Mouse (Mus musculus): Measurements from ENCODE around the gene Il6ra.

Il6ra gene

DNA sequence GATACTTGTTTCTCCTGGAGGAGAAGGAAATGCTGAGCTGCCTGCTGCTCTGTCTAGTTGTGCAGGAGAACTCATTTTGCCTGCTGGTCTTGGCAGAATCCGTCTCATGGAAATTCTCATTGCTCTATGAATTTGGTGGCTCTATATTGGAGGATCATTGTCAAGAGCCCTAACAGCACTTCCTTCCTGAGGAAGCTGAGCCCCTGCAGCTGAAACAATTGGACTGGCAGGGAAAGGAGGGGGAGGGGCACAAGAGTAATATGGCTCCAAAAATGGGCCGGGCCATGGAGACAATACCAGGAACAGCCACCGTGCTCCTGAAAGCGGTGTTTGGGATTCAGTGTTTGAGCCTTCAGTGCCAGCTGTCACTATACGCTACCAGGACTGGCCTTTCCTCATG is 59.2 kb downstream of the Il6ra start:
- DNase-seq (ENCODE audit: low read depth, low spot score): no peak

DNA sequence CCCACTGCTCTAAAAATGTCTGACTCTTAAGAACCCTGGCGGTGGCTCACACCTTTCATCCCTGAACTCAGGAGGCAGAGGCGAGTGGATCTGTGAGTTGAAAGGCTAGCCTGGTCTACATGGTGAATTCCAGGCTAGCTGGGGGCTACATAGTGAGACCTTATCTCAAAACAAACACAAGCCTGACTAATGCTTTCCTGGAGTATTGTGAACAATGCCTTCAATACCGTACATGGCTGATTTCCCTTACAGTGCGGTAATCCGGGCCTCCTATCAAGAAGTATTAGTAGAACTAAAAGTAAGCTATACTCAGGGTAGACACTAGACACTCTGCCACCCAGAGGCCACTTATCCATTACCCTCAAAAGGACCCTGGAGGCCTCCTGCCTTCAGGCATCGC is 64.9 kb downstream of the Il6ra start:
- DNase-seq (ENCODE audit: low read depth, low spot score): no peak

DNA sequence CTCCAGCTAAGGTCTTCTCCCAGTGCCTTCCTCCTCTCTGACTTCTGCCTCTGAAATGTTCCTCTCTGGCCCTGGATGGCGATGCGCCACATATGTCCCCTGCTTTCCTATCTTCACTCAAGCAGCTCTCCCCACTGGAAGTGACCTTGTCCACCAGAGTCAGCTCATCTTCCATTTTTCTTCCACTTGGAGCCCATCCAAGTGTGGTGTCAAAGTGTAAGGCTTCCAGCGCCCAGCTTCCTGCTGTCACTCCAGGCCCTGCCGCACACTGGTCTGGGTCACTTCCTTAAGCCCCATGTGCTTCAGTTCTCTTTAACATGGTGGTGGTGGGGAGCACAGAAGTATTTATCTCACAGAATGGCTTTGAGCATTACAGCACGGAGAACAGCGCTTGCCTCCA is 65.4 kb downstream of the Il6ra start:
- DNase-seq (ENCODE audit: low read depth, low spot score): no peak

DNA sequence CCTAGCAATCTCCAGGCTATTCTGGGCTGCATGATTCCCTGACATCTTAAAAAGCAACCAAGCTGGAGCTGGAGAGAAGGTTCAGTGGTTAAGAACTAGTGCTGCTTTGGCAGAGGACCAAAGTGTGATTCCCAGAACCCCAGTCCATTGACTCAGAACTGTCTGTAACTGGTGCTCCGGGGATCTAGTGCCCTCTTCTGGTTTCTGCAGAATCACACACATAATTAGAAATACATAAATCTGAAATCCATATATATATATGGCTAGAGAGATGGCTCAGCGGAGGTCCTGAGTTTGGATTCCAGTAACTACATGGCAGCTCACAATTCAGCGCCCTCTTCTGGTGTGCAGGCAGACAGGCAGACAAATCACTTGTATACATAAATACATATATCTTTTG is 65.9 kb downstream of the Il6ra start:
- DNase-seq (ENCODE audit: low read depth, low spot score): no peak

DNA sequence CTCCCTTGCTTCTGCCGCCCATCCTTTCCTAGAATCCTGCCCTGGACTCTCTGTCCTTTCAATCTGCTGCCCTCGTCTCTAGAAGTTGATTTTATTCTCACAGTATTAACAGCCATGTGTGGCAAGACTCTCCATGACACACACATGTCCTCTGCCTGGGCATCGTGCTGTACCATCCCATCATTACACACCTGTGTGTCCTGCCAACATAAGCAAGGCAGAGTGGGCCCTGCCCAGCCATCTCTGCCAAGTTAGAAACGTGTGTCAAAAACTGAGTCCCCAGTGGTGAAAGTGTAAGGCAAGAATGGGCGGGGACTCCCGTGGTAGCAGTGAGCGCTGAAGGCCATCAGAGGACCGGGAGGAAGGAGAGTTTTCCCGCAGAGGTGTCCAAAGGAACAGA is 67.2 kb downstream of the Il6ra start:
- DNase-seq (ENCODE audit: low read depth, low spot score): no peak

DNA sequence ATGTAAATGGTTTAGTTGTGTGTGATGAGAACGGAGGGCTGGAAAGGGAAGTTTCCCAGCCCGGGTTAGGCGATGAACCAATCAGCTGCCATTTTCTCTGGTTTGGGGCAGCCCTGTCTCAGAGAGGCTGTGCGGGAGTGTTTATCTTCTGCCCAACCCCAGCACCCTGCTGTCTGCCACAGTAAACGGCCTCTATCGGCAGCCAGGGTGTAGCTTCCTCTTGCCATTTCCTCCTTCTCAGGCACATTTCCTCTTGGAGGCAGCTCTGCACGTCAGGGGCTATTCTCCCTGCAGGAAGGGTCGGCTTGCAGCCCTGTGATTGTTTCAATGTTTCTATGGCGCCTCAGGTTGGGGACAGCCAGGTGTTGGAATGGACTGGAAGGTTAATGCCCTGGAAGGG is 69.8 kb downstream of the Il6ra start:
- no peak for DNase-seq (ENCODE audit: low read depth, low spot score)

DNA sequence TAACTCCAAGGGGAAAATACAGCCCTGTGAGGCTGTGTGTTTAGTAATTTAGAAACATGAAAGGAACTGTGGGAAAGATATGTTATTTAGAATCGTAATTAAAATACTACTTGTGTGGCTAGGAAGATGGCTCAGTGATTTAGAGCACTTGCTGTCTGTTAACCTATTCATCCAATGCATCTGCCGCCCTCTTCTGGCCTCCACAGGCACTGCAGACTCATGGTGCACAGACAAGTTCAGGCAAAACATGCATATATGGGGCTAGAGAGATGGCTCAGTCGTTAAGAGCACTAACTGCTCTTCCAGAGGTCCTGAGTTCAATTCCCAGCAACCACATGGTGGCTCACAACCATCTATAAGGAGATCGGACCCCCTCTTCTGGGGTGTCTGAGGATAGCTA is 70.7 kb downstream of the Il6ra start:
- DNase-seq (ENCODE audit: low read depth, low spot score): no peak

DNA sequence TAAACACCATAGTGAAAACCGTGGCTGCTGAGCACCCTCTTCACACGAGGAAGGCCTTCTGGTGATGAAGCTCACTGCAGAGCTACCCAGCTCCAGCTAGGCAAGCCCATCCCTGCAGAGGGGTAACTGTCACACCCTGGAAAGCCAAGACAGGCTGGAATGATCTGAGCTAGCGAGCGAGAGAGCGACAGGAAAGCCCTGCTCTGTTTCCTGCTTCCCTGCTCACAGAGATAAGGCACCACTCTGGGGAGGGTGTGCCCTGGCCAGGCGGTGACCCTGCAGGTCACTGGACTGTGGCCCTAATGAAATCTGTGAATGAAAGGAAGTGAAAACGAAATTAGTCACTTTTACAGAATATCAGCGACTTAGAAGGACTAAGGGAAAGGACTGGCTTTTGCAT is 77.6 kb downstream of the Il6ra start:
- DNase-seq (ENCODE audit: low read depth, low spot score): no peak

DNA sequence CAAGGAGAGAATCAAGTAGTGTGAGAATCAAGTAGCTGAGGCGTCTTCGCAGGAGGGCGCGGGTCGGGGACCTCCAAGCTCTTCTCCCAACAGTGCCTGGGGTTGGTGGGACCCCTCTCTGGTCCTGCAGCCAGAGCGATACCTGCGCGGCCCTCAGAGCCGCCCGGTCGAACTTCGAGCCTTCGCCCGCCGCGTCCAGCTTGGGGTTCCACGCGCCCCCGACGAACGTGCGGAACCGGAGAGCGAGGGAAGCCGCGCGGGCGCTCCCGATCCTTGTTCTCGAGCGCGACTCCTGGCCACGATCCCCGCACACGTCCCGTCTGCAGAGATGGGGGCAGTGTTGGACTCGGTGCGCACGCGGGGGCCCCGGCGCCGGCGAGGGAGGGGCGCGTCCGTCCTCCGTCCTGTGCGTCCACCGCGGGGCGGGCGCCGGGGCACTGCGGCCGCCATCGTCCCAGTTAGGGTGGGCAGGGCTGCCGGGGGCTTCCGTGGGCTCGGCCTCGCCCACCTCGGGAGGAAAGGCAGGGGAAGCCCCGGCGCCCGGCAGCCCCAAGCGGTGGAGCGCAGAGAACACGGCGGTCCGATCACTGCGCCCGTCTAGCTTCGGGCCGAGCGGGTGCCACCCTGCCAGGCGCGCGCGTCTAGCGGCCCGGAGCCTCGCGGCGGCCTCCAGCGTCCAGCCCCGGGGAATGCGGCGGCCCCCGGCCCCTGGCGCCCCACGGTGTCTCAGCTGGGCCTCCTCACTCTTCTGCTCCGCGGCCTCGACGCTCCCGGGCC is 82.0 kb downstream of the Il6ra start, which contains the start of gene She:
Gene She, plus strand, starts transcription at position 556 of the 777 bp plus-strand sequence.
- no peak for DNase-seq (ENCODE audit: low read depth, low spot score)

DNA sequence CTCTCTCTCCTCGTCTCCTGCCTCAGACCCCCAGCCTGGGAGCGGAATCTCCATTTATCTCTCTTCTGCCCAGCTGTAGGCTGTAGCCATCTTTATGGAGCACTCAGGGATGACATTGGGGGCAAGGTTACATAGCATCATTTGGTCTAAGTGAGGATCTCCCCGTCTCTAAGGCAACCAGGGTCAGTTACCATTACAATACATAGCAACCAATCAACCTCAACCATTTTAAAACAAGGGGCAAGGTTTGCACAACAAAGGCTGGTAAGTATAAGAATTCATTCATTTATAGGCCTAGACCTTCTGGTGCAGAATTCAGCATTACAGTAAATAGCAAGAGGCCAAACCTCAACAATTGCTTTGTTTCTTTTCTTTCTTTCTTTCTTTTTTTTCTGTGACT is 86.7 kb downstream of the Il6ra start:
- DNase-seq (ENCODE audit: low read depth, low spot score): no peak

DNA sequence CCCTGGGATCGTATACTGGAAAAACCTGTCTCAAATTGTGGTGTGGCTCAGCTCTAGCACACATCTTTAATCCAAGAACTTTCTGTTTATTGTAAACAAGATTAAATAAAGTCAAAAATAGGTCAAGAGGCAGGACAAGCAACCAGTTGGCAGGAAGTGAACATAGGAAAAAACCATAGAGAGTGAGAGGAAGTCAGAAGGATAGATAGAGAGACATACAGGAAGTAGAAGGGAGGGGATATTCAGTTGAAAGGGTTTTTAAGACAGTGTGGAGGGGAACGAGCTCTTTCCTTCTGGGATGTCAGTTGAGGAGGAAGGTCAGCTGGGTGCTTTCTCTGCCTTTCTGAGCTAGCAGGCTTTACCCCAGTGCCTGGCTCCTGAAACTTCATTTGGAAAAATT is 89.4 kb downstream of the Il6ra start:
- no peak for DNase-seq (ENCODE audit: low read depth, low spot score)

DNA sequence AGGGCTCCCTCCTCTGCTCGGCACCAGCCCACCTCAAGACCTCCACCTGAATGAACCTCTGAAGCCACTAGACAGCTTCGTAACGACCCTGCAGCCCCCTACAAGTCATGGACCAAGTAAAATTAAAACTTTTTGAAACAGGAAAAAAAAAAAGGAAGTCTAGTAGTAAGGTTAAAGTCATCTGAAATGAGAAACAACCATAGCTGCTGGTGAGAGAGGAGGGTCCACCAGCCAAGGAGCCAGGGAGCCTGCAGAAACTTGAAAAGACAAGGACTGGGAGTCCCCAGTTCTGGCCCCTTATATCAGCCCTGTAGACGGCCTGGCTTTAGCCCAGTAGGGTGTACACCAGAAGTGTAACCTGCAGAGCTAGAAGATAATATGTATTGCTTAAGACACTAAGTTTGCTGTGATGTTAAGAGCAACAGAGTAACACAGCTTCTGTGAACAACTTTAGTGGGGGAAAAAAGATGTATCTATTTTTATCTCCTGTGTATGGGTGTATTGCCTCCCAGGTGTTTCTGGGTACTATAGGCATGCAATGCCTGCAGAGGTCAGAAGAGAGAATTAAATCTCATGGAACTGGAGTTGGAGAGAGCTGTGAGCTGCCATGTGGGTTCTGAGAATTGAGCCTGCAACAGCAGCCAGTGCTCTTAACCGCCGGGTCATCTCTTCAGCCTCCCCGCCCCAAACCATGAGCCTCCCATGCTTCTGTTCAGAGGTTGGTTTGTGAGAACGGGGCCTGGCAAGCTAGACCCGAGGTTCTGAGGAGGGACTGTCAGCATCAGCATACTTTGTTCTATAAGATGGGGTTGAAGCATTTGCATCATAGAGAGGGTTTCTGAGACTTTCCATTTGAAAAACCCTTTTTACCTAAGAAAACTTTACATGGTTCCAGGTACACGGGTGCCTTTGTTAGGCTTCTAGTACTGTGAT is 91.2 kb downstream of the Il6ra start:
- no peak for DNase-seq (ENCODE audit: low read depth, low spot score)

DNA sequence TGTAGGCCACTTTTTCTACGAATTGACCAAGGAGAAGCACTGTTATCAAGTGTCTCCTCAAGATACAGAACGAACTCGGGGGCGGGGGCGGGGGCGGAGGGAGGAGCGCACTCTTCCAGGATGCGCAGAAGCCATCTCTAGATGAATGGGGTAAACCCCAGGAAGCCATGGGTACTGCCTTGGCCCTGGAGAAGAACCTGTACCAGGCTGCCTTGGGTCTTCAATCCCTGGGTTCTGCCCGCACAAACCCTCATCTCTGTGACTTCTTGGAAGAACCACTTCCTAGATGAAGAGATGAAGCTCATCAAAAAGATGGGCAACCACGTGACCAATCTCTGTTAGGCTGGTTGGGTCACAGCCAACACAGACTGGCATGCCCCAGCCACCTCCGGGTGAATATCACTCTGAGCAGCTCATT is 91.9 kb downstream of the Il6ra start:
- DNase-seq (ENCODE audit: low read depth, low spot score): no peak

DNA sequence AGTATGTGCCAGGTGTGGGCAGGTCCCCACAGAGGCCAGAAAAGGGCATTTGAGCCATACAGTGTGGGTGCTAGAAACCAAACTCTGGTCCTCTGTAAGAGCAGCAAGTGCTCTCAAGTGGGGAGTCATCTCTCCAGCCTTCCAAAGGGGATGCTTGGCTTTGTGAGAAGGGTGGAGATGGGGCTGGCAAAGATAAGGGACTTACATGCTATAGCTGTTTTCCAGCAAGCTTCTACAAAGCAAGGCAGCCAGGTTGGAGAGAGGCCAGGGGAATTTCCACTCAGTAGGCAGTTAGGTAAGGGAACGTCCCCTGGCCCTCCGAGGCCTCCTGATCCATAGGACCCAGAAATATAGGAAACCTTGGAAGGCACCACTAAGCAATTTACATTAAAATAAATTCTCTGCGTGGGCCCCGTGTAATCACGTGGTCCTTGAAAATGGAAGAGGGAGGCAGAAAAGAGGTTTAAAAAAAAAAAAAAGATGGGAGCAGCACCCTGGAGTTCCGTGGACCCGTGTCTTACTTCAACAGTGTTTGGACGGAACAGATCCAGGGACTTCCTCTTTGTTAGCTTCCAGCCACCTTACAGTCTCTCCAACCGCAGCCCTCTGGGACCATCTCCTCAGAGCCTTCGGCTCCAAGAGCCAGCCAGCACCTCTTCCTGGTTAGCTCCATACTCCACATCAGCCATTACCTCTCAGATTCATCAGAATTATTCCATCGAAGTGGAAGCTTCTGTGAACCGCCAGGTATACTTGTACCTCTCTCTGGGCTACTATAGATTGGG is 92.5 kb downstream of the Il6ra start:
- DNase-seq (ENCODE audit: low read depth, low spot score): no peak

DNA sequence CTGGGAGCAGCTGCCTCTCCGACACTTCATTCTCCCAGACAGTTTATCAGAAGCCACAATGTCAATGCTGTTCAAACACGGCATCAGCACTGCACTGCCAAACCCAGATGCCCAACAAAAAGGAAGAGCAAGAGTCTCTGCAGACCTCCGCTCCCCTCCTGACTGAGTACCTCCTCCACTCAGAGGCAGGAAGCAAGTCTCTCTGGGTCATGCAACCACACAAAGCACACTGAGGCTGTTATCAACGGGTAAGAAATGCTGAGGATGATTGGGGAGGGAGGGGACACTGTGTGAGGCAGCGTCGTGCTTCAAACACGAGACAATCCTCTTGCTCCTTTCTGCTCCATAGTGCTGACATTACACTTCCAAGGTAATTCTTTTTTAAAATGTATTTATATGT is 93.1 kb downstream of the Il6ra start:
- DNase-seq (ENCODE audit: low read depth, low spot score): no peak

DNA sequence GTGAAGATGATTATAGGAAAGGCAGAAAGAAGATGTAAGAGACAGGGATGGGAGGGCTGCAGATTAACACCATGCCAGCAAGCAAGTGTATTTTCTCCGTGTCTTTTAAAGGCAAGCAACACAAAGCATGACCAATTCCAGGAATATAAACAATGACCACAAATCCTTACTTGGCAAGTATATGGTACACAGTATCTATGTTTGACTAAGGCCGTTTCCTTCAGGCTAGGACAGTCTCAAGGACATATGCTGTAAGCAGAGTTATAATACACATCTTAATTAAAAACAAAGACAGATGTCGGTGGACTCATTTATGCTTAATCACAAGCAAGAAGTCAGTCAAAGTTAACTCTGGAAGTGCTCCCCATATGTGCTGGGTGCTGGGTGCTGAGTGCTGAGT is 94.4 kb downstream of the Il6ra start:
- DNase-seq (ENCODE audit: low read depth, low spot score): no peak

DNA sequence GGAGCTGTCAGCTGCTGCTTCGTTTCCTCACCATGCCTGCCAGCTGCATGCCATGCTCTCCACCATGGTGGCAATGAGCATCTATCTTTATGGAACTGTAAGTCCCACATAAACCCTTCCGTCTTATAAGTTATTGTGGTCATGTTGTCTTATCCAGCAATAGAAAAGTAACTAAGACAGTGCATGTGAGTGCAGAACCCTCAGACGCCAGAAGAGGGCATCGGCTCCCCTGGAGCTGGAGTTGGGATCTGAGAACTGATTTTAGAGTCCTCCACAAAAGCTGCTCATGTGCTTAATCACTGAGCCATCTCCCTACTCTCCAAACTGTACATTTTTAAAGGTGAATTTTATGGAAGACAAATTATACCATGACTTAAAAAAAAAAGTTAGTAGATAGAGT is 95.9 kb downstream of the Il6ra start:
- DNase-seq (ENCODE audit: low read depth, low spot score): no peak
